Mouse (Mus musculus) heart, postnatal 4 days (tissue): Measurements from ENCODE around the gene Prdx1. TPM values are rescaled to one million over a fixed set of nuclear protein-coding genes. Genes with fewer than 3 reads are reported as not detected.

Source experiments
- DNase-seq: peaks from one replicate; pipeline ENCODE4 v3.0.0; 2021
- total RNA-seq, 2 experiments: library from RNA; stranded (reverse); gene quantifications; 2 replicates each; pipeline ENCODE4 v1.2.3; 2021

Gene Prdx1
- total RNA-seq, 2 experiments from 2014 or later = 393 to 438 TPM

DNA sequence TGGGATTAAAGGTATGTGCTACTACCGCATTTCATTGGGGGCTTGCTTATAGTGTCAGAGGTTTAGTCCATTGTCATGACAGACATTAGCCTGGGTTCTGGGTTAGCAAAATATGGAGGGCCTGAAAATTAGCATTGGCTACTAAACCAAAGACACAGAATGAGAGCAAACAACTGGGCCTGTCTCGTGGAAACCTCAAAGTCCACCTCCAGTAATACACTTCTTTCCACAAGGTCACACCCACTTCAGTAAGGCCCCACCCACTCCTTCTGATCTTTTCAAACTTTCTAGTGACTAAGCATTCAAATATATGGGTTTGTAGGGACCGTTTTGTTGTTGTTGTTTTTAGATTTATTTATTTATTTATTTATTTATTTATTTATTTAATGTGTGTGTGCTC lies 44.2 kb downstream of the Prdx1 start:
- no peak for DNase-seq

GRCm38 (mm10) chr4:116731077-116731476 lies 45.7 kb downstream of the Prdx1 start:
- DNase-seq = no peak

DNA sequence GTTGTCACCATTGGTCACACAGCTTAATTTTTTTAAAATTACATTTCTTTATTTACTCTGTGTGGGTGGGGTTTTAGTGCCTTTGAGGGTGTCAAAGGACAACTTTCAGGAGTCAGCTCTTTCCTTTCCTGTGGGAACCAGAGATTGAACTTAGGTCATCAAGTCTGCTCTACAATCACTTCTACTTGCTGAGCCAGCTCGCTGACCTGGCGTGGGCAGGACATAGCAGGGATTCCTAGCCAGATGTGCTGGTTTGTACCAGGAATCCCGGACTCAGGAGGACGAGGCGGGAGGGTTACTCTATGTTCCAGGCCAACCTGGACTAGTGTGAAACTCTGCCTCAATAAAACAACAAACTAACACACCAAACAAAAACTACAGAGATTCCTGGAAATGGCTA lies 47.0 kb downstream of the Prdx1 start:
- DNase-seq = no peak

GRCm38 (mm10) chr4:116734996-116735395 lies 49.7 kb downstream of the Prdx1 start:
- no peak for DNase-seq

GRCm38 (mm10) chr4:116738972-116739751 lies 53.8 kb downstream of the Prdx1 start:
- DNase-seq = no peak

DNA sequence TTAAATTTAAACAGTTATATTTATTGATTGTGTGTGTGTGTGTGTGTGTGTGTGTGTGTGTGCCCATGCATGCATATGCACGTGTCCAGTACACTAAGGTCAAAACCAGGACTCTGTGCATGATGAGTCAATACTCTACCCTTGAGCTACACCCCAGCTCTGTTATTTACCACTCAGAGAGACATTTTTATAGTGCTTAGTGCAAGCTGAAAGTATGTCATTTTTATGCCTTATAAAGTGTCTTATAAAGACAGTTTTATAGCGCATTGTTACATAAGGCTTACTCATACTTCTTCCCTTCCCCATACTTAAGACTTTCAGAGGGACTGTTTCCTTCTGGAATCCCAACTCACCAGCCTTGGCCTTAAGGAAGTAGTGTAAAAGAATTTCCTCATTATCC lies 64.4 kb downstream of the Prdx1 start:
- no peak for DNase-seq

Other genes starting within 250 kb of the Prdx1 start
- 10 to 100 TPM; 98.2 to 98.4 TPM for gene Mast2, start 221.4 kb upstream of the Prdx1 start, total RNA-seq
- gene Ipp, start 178.0 kb upstream of the Prdx1 start, total RNA-seq = 10 to 100 TPM; 17.3 to 18.0 TPM
- gene Tmem69, start 129.6 kb upstream of the Prdx1 start, total RNA-seq = 10 to 100 TPM; 18.6 to 20.0 TPM
- 10 to 100 TPM; 55.7 to 66.5 TPM for gene Gpbp1l1, start 127.9 kb upstream of the Prdx1 start, total RNA-seq
- 1 to 10 TPM; 1.5 to 4.1 TPM for gene Ccdc17, start 88.9 kb upstream of the Prdx1 start, total RNA-seq
- 10 to 100 TPM; 89.1 to 92.2 TPM for gene Nasp, start 57.6 kb upstream of the Prdx1 start, total RNA-seq
- 100 to 1,000 TPM; 438 to 466 TPM for gene Akr1a1, start 33.9 kb upstream of the Prdx1 start, total RNA-seq
- gene Mmachc, start 22.9 kb downstream of the Prdx1 start, total RNA-seq = 10 to 100 TPM; 26.5 to 32.4 TPM
- 10 to 100 TPM; 10.2 to 10.5 TPM for gene Ccdc163, start 23.0 kb downstream of the Prdx1 start, total RNA-seq
- gene Tesk2, start 35.4 kb downstream of the Prdx1 start, total RNA-seq = 1 to 10 TPM; 1.9 to 2.1 TPM
- 10 to 100 TPM; 13.3 to 15.4 TPM for gene Toe1, start 122.1 kb downstream of the Prdx1 start, total RNA-seq
- 1 to 10 TPM; 4.0 to 4.2 TPM for gene Mutyh, start 122.2 kb downstream of the Prdx1 start, total RNA-seq
- gene Hpdl, start 136.2 kb downstream of the Prdx1 start, total RNA-seq = 1 to 10 TPM; 1.3 to 2.2 TPM
- gene Zswim5, start 191.8 kb downstream of the Prdx1 start, total RNA-seq = 1 to 10 TPM; 2.1 to 2.4 TPM